Mouse (Mus musculus) heart, postnatal 0 days (tissue): ENCODE data around the gene Tmem138. TPM values are rescaled to one million over a fixed set of nuclear protein-coding genes. Genes with fewer than 3 reads are reported as not detected.
A peak's percentile ranks its signal among the peaks of the same experiment; 100 is the strongest.

Experiments
- ATAC-seq: fragments of 200-750 bp; cut with Nextera tagmentation; 2 replicates; pipeline ENCODE4 v1.8.0; 2017; ENCODE audit warnings: low read depth, moderate number of reproducible peaks, moderate library complexity; ENCODE audit not compliant: insufficient read depth
- DNase-seq: peaks from one replicate; pipeline ENCODE4 v3.0.0-alpha.2; 2016; ENCODE audit warnings: low spot score
- H3K27ac ChIP-seq: fragments of 300-500 bp; sonication (generic); 2 replicates; pipeline ENCODE4 v1.5.1; 2014; ENCODE audit warnings: low read depth, mild to moderate bottlenecking
- H3K27me3 ChIP-seq: fragments of 300-500 bp; sonication (generic); 2 replicates; pipeline ENCODE4 v1.6.1; 2014; ENCODE audit warnings: low read length, mixed read lengths; ENCODE audit not compliant: control insufficient read depth, insufficient read depth
- H3K36me3 ChIP-seq: fragments of 300-500 bp; sonication (generic); replicated peaks from 2 replicates; pipeline ENCODE4 v1.6.1; 2014; ENCODE audit warnings: low read length, mixed read lengths; ENCODE audit not compliant: control insufficient read depth, insufficient read depth
- H3K4me1 ChIP-seq: fragments of 300-500 bp; sonication (generic); 2 replicates; pipeline ENCODE4 v1.6.1; 2014; ENCODE audit warnings: antibody characterized with exemption; ENCODE audit not compliant: control insufficient read depth, insufficient read depth
- H3K4me2 ChIP-seq: fragments of 300-500 bp; sonication (generic); 2 replicates; pipeline ENCODE4 v1.6.1; 2014; ENCODE audit warnings: low read depth, mild to moderate bottlenecking, low read length, moderate library complexity
- H3K4me3 ChIP-seq: fragments of 300-500 bp; sonication (generic); 2 replicates; pipeline ENCODE4 v1.5.1; 2014; ENCODE audit warnings: low read depth, low read length
- H3K9ac ChIP-seq: fragments of 300-500 bp; sonication (generic); replicated peaks from 2 replicates; pipeline ENCODE4 v1.6.1; 2014; ENCODE audit warnings: low read depth, low read length, mixed read lengths
- H3K9me3 ChIP-seq: fragments of 300-500 bp; sonication (generic); replicated peaks from 2 replicates; pipeline ENCODE4 v1.6.1; 2016; ENCODE audit warnings: low read length; ENCODE audit not compliant: control insufficient read depth
- CTCF ChIP-seq: IDR thresholded peaks from 2 replicates; pipeline ENCODE4 v1.5.1; 2016; ENCODE audit warnings: antibody characterized with exemption, control low read depth, low read depth
- EP300 ChIP-seq: IDR thresholded peaks from 2 replicates; pipeline ENCODE4 v1.6.1; 2016; ENCODE audit warnings: antibody characterized with exemption, low read depth
- WGBS: fragments of 180-500 bp; shearing (Covaris S2); extraction: QIAGEN DNeasy Blood & Tissue Kit; methylation state at CpG from one replicate; pipeline ENCODE4 v1.1.7; 2014; 5-methylcytosine and 5-hydroxymethylcytosine counted together
- polyA plus RNA-seq: library from polyadenylated mRNA; unstranded; fragments of >200 nt; fragmentation: Nextera tagmentation; extraction: Ambion mirVana; gene quantifications from 2 replicates; pipeline ENCODE4 v1.2.1, GENCODE M21; 2015
- total RNA-seq: library from RNA; depleted of rRNA; stranded (reverse); fragments of >200 nt; gene quantifications from 2 replicates; pipeline ENCODE4 v1.2.3, GENCODE M21; 2014; ENCODE audit warnings: low replicate concordance

Tmem138 gene
- total and polyA plus RNA-seq, 2 experiments from 2014 or later = 8.1 to 11.9 TPM

- Histone ChIP-seq H3K4me2 (no peak overlapping the region), H3K36me3 (no peaks in the 10 kb centered on the region), H3K27me3 (no peaks in the 10 kb centered on the region), H3K4me3 (no peak overlapping the region), H3K9me3 (no peaks in the 10 kb centered on the region), H3K27ac (no peak overlapping the region), H3K9ac (no peak overlapping the region), H3K4me1 (peaks cover 18% of the 10 kb centered on the region; the same call in 1 of the 2 replicates)
- TF ChIP-seq EP300 = no peak
- no peak for TF ChIP-seq CTCF
- ATAC-seq = no peak
- DNase-seq = no peak
- 75% methylated on average over 2 of the region's 2 CpGs for WGBS
These were observed 19.7 kb downstream of the Tmem138 start for GRCm38 (mm10) chr19:10557430-10557829.

- Histone ChIP-seq H3K27ac (no peak overlapping the region), H3K4me3 (no peak overlapping the region), H3K4me1 (peaks cover 17% of the 10 kb centered on the region; the same call in 1 of the 2 replicates), H3K9ac (no peak overlapping the region), H3K4me2 (no peak overlapping the region), H3K9me3 (no peaks in the 10 kb centered on the region), H3K36me3 (peaks cover under 1% of the 10 kb centered on the region; the same call in 1 of the 2 replicates), H3K27me3 (no peaks in the 10 kb centered on the region)
- TF ChIP-seq EP300 (no peak), CTCF (no peak)
- WGBS = 64% methylated on average over 2 of the region's 2 CpGs
- ATAC-seq (no peak), DNase-seq (no peak)
These were observed 20.2 kb downstream of the Tmem138 start for GRCm38 (mm10) chr19:10557001-10557400.

GRCm38 (mm10) chr19:10555624-10556510 is 21.3 kb downstream of the Tmem138 start, which contains the start of gene Tmem216:
TSS of gene Tmem216 (minus strand) at chr19:10556238.
- peak within 1 kb of the TSS; percentile 67 for H3K4me2 ChIP-seq
- no peak for TF ChIP-seq EP300
- TF ChIP-seq CTCF = no peak
- H3K27ac ChIP-seq = peak within 1 kb of the TSS; percentile 74
- 0 out of 2 replicates have a peak, but pooled peaks cover 9% of the 10 kb centered on the region for H3K4me1 ChIP-seq
- no peaks in the 10 kb centered on the region for H3K9me3 ChIP-seq
- peak; percentile 69 for DNase-seq
- ATAC-seq = peak; percentile 99
- H3K36me3 ChIP-seq = peaks cover 11% of the 10 kb centered on the region
- H3K4me3 ChIP-seq = peak within 1 kb of the TSS; percentile 61
- H3K27me3 ChIP-seq = no peaks in the 10 kb centered on the region
- under 1% methylated on average over 43 of the region's 43 CpGs for WGBS
- H3K9ac ChIP-seq = peak within 1 kb of the TSS; percentile 60

GRCm38 (mm10) chr19:10539454-10539853 is 37.7 kb downstream of the Tmem138 start:
- Histone ChIP-seq H3K27ac (no peak overlapping the region), H3K9me3 (no peaks in the 10 kb centered on the region), H3K36me3 (peaks cover 89% of the 10 kb centered on the region), H3K4me1 (no peaks in the 10 kb centered on the region), H3K9ac (no peak overlapping the region), H3K27me3 (no peaks in the 10 kb centered on the region), H3K4me3 (no peak overlapping the region), H3K4me2 (no peak overlapping the region)
- no peak for TF ChIP-seq EP300
- TF ChIP-seq CTCF = no peak
- DNase-seq (no peak), ATAC-seq (no peak)
- 82% methylated on average over 5 of the region's 5 CpGs for WGBS

- no peak for DNase-seq
- Histone ChIP-seq H3K4me1 (peaks cover 11% of the 10 kb centered on the region; the same call in 1 of the 2 replicates), H3K36me3 (peaks cover 50% of the 10 kb centered on the region), H3K9me3 (no peaks in the 10 kb centered on the region), H3K9ac (no peak overlapping the region), H3K4me3 (no peak overlapping the region), H3K27me3 (no peaks in the 10 kb centered on the region), H3K27ac (no peak overlapping the region), H3K4me2 (no peak overlapping the region)
- 93% methylated on average over 1 of the region's 1 CpGs for WGBS
- TF ChIP-seq CTCF = peak; percentile 13; the same call in 1 of the 2 replicates
- no peak for TF ChIP-seq EP300
- ATAC-seq = no peak
These were observed 47.1 kb downstream of the Tmem138 start for GRCm38 (mm10) chr19:10530082-10530481.
